Mouse (Mus musculus) neural tube, embryonic 11.5 days (tissue): ENCODE results near the gene Cnpy1. TPM values are rescaled to one million over a fixed set of nuclear protein-coding genes. Genes with fewer than 3 reads are reported as not detected.

Source experiments
- ATAC-seq: fragments of 200-750 bp; cut with Nextera tagmentation; 2 replicates; pipeline ENCODE4 v1.8.0; 2017; ENCODE audit warnings: moderate number of reproducible peaks, mild to moderate bottlenecking, moderate TSS enrichment, moderate library complexity; ENCODE audit not compliant: insufficient read depth, low FRiP score, low TSS enrichment
- DNase-seq: peaks from one replicate; pipeline ENCODE4 v3.0.0-alpha.2; 2015; ENCODE audit warnings: low spot score
- H3K27ac ChIP-seq: fragments of 300-500 bp; sonication (generic); 2 replicates; pipeline ENCODE4 v1.5.1; 2014; ENCODE audit warnings: low read depth, mild to moderate bottlenecking, low read length
- H3K27me3 ChIP-seq: fragments of 300-500 bp; sonication (generic); 2 replicates; pipeline ENCODE4 v1.6.1; 2014; ENCODE audit warnings: mild to moderate bottlenecking, low read length, mixed read lengths; ENCODE audit not compliant: control insufficient read depth, insufficient read depth
- H3K36me3 ChIP-seq: fragments of 300-500 bp; sonication (generic); 2 replicates; pipeline ENCODE4 v1.6.1; 2014; ENCODE audit warnings: mild to moderate bottlenecking, low read length, moderate library complexity, mixed read lengths; ENCODE audit not compliant: control insufficient read depth, insufficient read depth
- H3K4me1 ChIP-seq: fragments of 300-500 bp; sonication (generic); 2 replicates; pipeline ENCODE4 v1.6.1; 2014; ENCODE audit warnings: low read length, mixed read lengths; ENCODE audit not compliant: control insufficient read depth, insufficient read depth
- H3K4me2 ChIP-seq: fragments of 300-500 bp; sonication (generic); 2 replicates; pipeline ENCODE4 v1.6.1; 2014; ENCODE audit warnings: low read depth, mild to moderate bottlenecking, moderate library complexity
- H3K4me3 ChIP-seq: fragments of 300-500 bp; sonication (generic); 2 replicates; pipeline ENCODE4 v1.5.1; 2014; ENCODE audit warnings: low read depth, low read length
- H3K9ac ChIP-seq: fragments of 300-500 bp; sonication (generic); 2 replicates; pipeline ENCODE4 v1.6.1; 2014; ENCODE audit warnings: mild to moderate bottlenecking, low read length
- H3K9me3 ChIP-seq: fragments of 300-500 bp; sonication (generic); 2 replicates; pipeline ENCODE4 v1.6.1; 2016; ENCODE audit warnings: low read length; ENCODE audit not compliant: control insufficient read depth
- WGBS: fragments of 180-500 bp; shearing (Covaris S2); extraction: QIAGEN DNeasy Blood & Tissue Kit; methylation state at CpG from one replicate; pipeline ENCODE4 v1.1.7; 2014; 5-methylcytosine and 5-hydroxymethylcytosine counted together
- polyA plus RNA-seq: library from polyadenylated mRNA; unstranded; fragments of >200 nt; fragmentation: Nextera tagmentation; extraction: Ambion mirVana; gene quantifications from 2 replicates; pipeline ENCODE4 v1.2.1, GENCODE M21; 2014

Gene Cnpy1
- polyA plus RNA-seq, 1 experiment from 2014 or later, result 7.1 TPM

DNA sequence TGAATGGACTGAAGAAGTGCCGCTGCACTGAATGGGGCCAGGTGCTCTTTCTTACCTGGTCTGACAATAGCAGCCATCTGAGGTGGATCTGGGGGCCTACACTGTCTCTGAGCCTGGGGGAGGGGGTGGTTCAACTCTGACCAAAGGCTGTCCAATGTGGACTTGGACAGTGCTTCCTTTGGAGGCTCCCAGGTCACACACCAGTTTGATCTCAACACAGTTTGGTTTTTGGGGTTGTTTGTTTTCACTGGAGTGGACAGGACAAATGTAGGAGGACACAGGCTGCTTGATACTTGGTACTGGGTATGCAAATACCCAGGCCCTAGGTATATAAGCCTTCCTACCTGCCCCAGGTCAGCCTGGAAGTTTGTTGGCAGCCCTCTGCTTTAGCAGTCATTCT is 71.9 kb downstream of the Cnpy1 start:
- Histone ChIP-seq H3K9me3 (no peaks in the 10 kb centered on the region), H3K4me1 (no peaks in the 10 kb centered on the region), H3K27ac (no peak overlapping the region), H3K27me3 (peaks cover 97% of the 10 kb centered on the region), H3K9ac (no peak overlapping the region), H3K4me3 (no peak overlapping the region), H3K36me3 (no peaks in the 10 kb centered on the region), H3K4me2 (no peak overlapping the region)
- no peak for ATAC-seq
- WGBS, result 0% methylated on average over 1 of the region's 1 CpGs
- no peak for DNase-seq

DNA sequence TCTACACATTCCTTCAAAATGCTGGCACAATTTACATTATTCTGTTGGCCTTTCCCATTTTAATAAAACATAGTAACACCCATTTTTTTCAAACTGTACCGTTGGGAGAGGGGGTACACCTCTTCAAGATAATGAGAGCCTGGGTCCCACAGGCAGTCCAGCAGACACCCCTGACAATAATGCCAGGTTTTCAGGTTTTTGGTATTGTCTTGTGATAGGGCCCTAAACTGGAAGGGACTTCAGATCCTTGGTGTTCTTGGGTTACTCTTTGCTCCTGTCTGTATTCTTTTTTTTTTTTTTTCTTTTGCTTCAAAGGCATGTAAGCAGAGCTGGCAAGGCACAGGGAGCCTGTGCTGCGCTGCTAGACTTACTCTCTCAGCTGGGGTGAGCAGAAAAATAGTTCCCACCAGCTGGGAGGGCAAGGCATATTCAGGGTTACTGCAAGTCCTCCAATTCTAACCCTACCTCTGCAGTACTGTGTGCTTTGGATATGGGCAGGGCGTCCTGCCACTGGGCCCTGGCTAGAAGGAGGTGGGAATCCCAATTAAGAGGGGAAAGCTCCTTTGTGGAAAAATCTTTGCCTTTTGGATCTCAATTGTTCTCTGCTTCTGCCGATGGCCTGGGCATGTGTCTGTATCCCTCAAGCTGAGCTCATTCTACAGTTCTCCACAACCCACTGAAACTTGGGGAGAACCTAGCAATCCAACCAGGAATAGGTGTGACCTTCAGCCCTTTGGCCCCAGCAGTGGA is 72.5 kb downstream of the Cnpy1 start:
- 3% methylated on average over 4 of the region's 4 CpGs for WGBS
- Histone ChIP-seq H3K27ac (no peak overlapping the region), H3K36me3 (no peaks in the 10 kb centered on the region), H3K4me1 (no peaks in the 10 kb centered on the region), H3K4me3 (no peak overlapping the region), H3K9ac (no peak overlapping the region), H3K27me3 (peaks cover 97% of the 10 kb centered on the region), H3K9me3 (no peaks in the 10 kb centered on the region), H3K4me2 (no peak overlapping the region)
- ATAC-seq (no peak), DNase-seq (no peak)

DNA sequence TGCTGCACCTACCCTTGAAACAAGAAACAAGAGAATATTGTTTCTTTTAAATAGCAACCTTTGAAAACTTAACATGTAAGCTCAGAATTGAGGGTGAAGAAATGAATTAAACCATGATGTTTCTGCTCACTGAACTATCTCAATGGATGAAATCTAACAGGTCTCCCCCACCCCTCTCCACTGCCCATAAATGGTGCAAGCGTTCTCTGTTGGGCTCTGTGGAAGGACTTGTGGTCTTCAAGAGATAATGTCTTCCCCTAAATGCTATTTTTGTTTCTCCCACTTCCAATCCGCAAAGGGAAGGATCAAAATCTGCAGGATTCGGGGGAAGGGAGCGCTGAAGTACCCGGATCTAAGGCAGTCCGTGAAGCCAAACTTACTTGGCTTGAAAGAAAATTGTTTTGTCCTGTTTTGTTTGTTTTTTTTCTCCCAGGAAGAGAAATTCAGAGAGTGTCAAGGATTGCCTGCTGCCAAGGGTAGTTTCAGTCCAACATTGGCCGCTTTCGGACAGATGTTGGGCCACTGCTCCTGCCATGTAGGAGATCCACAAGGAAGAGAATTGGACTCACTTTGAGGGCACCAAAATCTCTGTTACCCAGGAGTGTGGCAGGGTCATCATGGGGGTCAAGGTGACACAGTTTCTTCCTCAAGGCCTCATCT is 73.2 kb downstream of the Cnpy1 start:
- ATAC-seq, result no peak
- Histone ChIP-seq H3K4me1 (no peaks in the 10 kb centered on the region), H3K27me3 (peaks cover 97% of the 10 kb centered on the region), H3K4me2 (no peak overlapping the region), H3K9me3 (no peaks in the 10 kb centered on the region), H3K4me3 (no peak overlapping the region), H3K36me3 (no peaks in the 10 kb centered on the region), H3K9ac (no peak overlapping the region), H3K27ac (no peak overlapping the region)
- DNase-seq, result no peak
- WGBS, result 4% methylated on average over 8 of the region's 8 CpGs

DNA sequence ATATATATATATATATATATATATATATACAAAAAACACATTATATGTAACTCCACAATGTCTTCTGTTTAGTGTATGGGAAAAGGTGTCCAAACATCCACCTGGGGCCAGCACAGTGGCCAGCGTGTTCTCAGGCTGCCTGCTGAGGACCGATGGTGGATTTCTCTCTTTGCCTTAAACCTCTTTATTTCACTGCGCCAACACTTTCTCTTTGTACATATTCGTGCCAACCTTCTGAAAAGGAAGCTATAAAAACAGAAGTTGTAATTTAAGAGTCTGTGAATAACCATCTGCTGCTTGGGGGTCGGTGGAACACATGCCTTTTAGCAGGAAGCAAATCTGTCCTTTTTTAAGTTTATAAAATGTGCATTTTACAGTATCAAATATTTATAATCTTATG is 73.9 kb downstream of the Cnpy1 start:
- Histone ChIP-seq H3K27ac (no peak overlapping the region), H3K27me3 (peaks cover 96% of the 10 kb centered on the region), H3K9me3 (no peaks in the 10 kb centered on the region), H3K36me3 (no peaks in the 10 kb centered on the region), H3K9ac (no peak overlapping the region), H3K4me2 (no peak overlapping the region), H3K4me3 (no peak overlapping the region), H3K4me1 (0 out of 2 replicates have a peak, but pooled peaks cover 2% of the 10 kb centered on the region)
- 6% methylated on average over 5 of the region's 5 CpGs for WGBS
- DNase-seq (no peak), ATAC-seq (no peak)

DNA sequence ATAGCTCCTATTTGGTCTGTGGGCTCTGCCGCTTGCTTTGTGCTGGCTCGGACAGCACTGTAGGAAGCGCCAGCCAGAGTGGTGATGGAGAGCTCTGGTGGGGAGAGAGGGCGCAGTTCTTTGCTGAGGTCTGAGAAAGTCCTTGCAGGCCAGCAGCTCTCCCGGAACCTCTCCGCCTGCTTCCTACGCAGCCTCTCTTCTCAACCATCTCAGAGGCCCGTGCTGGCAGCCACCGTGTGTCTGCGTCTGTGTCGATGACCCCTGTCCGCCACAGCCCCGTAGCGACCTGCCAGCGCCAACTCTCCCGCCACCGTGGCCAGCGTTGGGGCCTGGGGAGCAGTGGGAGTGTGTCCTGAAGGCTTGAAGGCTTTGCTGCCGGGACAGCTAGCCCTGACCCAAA is 74.7 kb downstream of the Cnpy1 start:
- no peaks in the 10 kb centered on the region for H3K9me3 ChIP-seq
- no peak overlapping the region for H3K27ac ChIP-seq
- peaks cover 96% of the 10 kb centered on the region for H3K27me3 ChIP-seq
- ATAC-seq, result no peak
- peak; percentile 62 for DNase-seq
- no peak overlapping the region for H3K4me3 ChIP-seq
- peaks cover 8% of the 10 kb centered on the region; the same call in 1 of the 2 replicates for H3K4me1 ChIP-seq
- H3K4me2 ChIP-seq, result no peak overlapping the region
- no peak overlapping the region for H3K9ac ChIP-seq
- no peaks in the 10 kb centered on the region for H3K36me3 ChIP-seq
- WGBS, result under 1% methylated on average over 19 of the region's 19 CpGs

DNA sequence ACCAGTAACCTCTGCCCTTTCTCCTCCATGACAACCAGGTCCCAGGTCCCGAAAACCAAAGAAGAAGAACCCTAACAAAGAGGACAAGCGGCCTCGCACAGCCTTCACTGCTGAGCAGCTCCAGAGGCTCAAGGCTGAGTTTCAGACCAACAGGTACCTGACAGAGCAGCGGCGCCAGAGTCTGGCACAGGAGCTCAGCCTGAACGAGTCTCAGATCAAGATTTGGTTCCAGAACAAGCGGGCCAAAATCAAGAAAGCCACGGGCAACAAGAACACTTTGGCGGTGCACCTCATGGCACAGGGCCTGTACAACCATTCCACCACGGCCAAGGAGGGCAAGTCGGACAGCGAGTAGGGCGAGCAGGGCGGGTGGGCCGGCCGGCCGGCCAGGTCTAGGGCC is 75.5 kb downstream of the Cnpy1 start:
- Histone ChIP-seq H3K4me2 (no peak overlapping the region), H3K4me1 (peaks cover 9% of the 10 kb centered on the region; the same call in 1 of the 2 replicates), H3K27ac (no peak overlapping the region), H3K4me3 (no peak overlapping the region), H3K27me3 (peaks cover 96% of the 10 kb centered on the region), H3K9ac (no peak overlapping the region), H3K36me3 (no peaks in the 10 kb centered on the region), H3K9me3 (no peaks in the 10 kb centered on the region)
- no peak for ATAC-seq
- under 1% methylated on average over 17 of the region's 17 CpGs for WGBS
- DNase-seq, result no peak

DNA sequence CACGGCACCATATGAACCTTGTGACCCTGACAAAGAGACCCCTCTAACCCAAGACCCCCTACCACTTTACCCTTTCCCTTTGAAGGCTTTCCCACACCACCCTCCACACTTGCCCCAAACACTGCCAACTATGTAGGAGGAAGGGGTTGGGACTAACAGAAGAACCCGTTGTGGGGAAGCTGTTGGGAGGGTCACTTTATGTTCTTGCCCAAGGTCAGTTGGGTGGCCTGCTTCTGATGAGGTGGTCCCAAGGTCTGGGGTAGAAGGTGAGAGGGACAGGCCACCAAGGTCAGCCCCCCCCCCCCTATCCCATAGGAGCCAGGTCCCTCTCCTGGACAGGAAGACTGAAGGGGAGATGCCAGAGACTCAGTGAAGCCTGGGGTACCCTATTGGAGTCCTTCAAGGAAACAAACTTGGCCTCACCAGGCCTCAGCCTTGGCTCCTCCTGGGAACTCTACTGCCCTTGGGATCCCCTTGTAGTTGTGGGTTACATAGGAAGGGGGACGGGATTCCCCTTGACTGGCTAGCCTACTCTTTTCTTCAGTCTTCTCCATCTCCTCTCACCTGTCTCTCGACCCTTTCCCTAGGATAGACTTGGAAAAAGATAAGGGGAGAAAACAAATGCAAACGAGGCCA is 76.3 kb downstream of the Cnpy1 start:
- H3K4me3 ChIP-seq, result no peak overlapping the region
- peaks cover 96% of the 10 kb centered on the region for H3K27me3 ChIP-seq
- DNase-seq (no peak), ATAC-seq (no peak)
- no peak overlapping the region for H3K4me2 ChIP-seq
- no peaks in the 10 kb centered on the region for H3K9me3 ChIP-seq
- H3K27ac ChIP-seq, result no peak overlapping the region
- 3% methylated on average over 5 of the region's 5 CpGs for WGBS
- H3K4me1 ChIP-seq, result peaks cover 9% of the 10 kb centered on the region; the same call in 1 of the 2 replicates
- H3K36me3 ChIP-seq, result no peaks in the 10 kb centered on the region
- H3K9ac ChIP-seq, result no peak overlapping the region

DNA sequence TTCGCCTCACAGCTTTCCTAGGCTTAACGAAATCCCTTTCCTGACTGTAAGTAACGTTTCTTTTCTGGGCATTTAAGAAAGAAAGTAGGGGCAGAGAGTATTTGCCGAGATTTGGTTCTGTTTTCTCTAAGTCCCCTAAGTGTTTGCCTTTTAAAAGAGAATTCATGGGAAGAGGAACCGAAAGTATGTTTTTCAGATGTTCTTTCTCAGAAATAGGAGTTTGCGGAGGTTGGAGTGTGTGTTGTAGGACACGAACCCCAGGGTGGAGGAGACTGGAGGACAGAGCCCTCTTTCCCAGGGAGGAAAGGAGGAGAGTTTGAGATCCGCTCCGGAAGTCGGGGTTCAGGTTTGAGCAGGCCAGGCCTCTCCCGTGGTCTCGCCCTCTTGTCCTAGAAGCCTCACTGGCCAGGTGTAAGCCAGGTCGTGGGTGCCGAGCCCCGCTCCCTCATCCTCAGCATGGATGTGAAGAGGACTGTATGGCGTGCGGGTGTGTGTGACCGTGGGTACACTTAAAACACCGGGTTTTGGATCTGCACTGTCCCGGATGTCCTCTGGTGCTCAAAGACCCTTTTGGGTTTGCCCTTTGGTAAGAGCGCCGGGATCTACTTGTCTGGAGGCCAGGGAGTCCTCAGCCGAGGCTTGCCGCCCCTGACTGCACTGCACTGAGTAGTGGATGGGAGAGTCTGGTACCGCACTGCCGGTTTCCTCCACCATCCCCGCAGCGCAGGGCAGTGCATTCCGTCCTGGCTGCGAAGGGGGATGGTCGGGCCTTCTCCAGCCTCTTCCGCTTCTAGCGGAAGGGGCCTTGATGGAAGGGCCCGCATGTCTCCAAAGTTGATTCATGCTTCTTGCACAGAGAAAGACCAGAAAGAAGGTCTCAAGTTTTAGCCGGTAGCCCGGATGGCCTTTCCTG is 77.1 kb downstream of the Cnpy1 start:
- Histone ChIP-seq H3K27ac (no peak overlapping the region), H3K4me3 (no peak overlapping the region), H3K4me1 (peaks cover 9% of the 10 kb centered on the region; the same call in 1 of the 2 replicates), H3K36me3 (no peaks in the 10 kb centered on the region), H3K9me3 (no peaks in the 10 kb centered on the region), H3K9ac (no peak overlapping the region), H3K4me2 (no peak overlapping the region), H3K27me3 (peaks cover 96% of the 10 kb centered on the region)
- DNase-seq, result no peak
- no peak for ATAC-seq
- WGBS, result under 1% methylated on average over 36 of the region's 36 CpGs
